Mouse (Mus musculus) midbrain, embryonic 16.5 days (tissue): Measurements from ENCODE around the gene Surf1. TPM values are rescaled to one million over a fixed set of nuclear protein-coding genes. Genes with fewer than 3 reads are reported as not detected.
A peak's percentile ranks its signal among the peaks of the same experiment; 100 is the strongest.

Experiments used
- ATAC-seq: fragments of 200-750 bp; cut with Nextera tagmentation; 2 replicates; pipeline ENCODE4 v1.8.0; 2017; ENCODE audit warnings: moderate TSS enrichment
- H3K27ac ChIP-seq: fragments of 300-500 bp; sonication (generic); 2 replicates; pipeline ENCODE4 v1.5.1; 2014; ENCODE audit warnings: mild to moderate bottlenecking, low read length, mixed read lengths
- H3K27me3 ChIP-seq: fragments of 300-500 bp; sonication (generic); 2 replicates; pipeline ENCODE4 v1.6.1; 2014; ENCODE audit warnings: low read depth, low read length, mixed read lengths; ENCODE audit not compliant: control insufficient read depth, insufficient read depth
- H3K36me3 ChIP-seq: fragments of 300-500 bp; sonication (generic); 2 replicates; pipeline ENCODE4 v1.6.1; 2014; ENCODE audit warnings: mild to moderate bottlenecking, low read length, moderate library complexity, mixed read lengths; ENCODE audit not compliant: control insufficient read depth, insufficient read depth
- H3K4me1 ChIP-seq: fragments of 300-500 bp; sonication (generic); 2 replicates; pipeline ENCODE4 v1.6.1; 2014; ENCODE audit warnings: mild to moderate bottlenecking, low read length, mixed read lengths; ENCODE audit not compliant: control insufficient read depth, insufficient read depth
- H3K4me2 ChIP-seq: fragments of 300-500 bp; sonication (generic); 2 replicates; pipeline ENCODE4 v1.6.1; 2014; ENCODE audit warnings: mild to moderate bottlenecking, low read length, mixed read lengths
- H3K4me3 ChIP-seq: fragments of 300-500 bp; sonication (generic); 2 replicates; pipeline ENCODE4 v1.5.1; 2014; ENCODE audit warnings: low read depth, mild to moderate bottlenecking, low read length, moderate library complexity, mixed read lengths
- H3K9ac ChIP-seq: fragments of 300-500 bp; sonication (generic); 2 replicates; pipeline ENCODE4 v1.6.1; 2014; ENCODE audit warnings: low read depth, low read length, mixed read lengths
- H3K9me3 ChIP-seq: fragments of 300-500 bp; sonication (generic); replicated peaks from 2 replicates; pipeline ENCODE4 v1.6.1; 2014; ENCODE audit warnings: mild to moderate bottlenecking, low read length, mixed read lengths; ENCODE audit not compliant: control insufficient read depth, poor library complexity, severe bottlenecking
- WGBS: fragments of 180-500 bp; shearing (Covaris S2); extraction: QIAGEN DNeasy Blood & Tissue Kit; methylation state at CpG from one replicate; pipeline ENCODE4 v1.1.7; 2014; 5-methylcytosine and 5-hydroxymethylcytosine counted together
- polyA plus RNA-seq: library from polyadenylated mRNA; unstranded; fragments of >200 nt; fragmentation: Nextera tagmentation; extraction: Ambion mirVana; gene quantifications from 2 replicates; pipeline ENCODE4 v1.2.1, GENCODE M21; 2015

The Surf1 gene
- polyA plus RNA-seq, 1 experiment from 2014 or later, result 97.5 TPM

- no peak overlapping the region for H3K9ac ChIP-seq
- H3K27ac ChIP-seq, result no peak overlapping the region
- H3K9me3 ChIP-seq, result no peaks in the 10 kb centered on the region
- no peak overlapping the region for H3K4me2 ChIP-seq
- H3K36me3 ChIP-seq, result peaks cover 27% of the 10 kb centered on the region
- peaks cover 44% of the 10 kb centered on the region for H3K4me1 ChIP-seq
- 86% methylated on average over 17 of the region's 17 CpGs for WGBS
- no peaks in the 10 kb centered on the region for H3K27me3 ChIP-seq
- no peak for ATAC-seq
- H3K4me3 ChIP-seq, result no peak overlapping the region
These were observed 2.7 kb downstream of the Surf1 start for GRCm38 (mm10) chr2:26913416-26914147.

- H3K27me3 ChIP-seq, result no peaks in the 10 kb centered on the region
- H3K27ac ChIP-seq, result no peak overlapping the region
- peaks cover 33% of the 10 kb centered on the region for H3K36me3 ChIP-seq
- ATAC-seq, result no peak
- peak overlapping the region; percentile 93; the same call in 1 of the 2 replicates for H3K9ac ChIP-seq
- peaks cover 40% of the 10 kb centered on the region for H3K4me1 ChIP-seq
- H3K4me3 ChIP-seq, result peak overlapping the region; percentile 84
- peak overlapping the region; percentile 99 for H3K4me2 ChIP-seq
- H3K9me3 ChIP-seq, result no peaks in the 10 kb centered on the region
- 74% methylated on average over 5 of the region's 5 CpGs for WGBS
These were observed 4.0 kb downstream of the Surf1 start for GRCm38 (mm10) chr2:26912253-26912770.

GRCm38 (mm10) chr2:26910994-26911765 lies 5.2 kb downstream of the Surf1 start:
- Histone ChIP-seq H3K36me3 (peaks cover 42% of the 10 kb centered on the region), H3K9ac (peak overlapping the region; percentile 93), H3K4me1 (peaks cover 35% of the 10 kb centered on the region), H3K27me3 (no peaks in the 10 kb centered on the region), H3K4me2 (peak overlapping the region; percentile 99), H3K4me3 (peak overlapping the region; percentile 84), H3K27ac (peak overlapping the region; percentile 93), H3K9me3 (no peaks in the 10 kb centered on the region)
- WGBS, result under 1% methylated on average over 33 of the region's 37 CpGs
- peak; percentile 69 for ATAC-seq

- no peaks in the 10 kb centered on the region for H3K9me3 ChIP-seq
- H3K9ac ChIP-seq, result peak within 1 kb of the TSS; percentile 93
- peak within 1 kb of the TSS; percentile 99 for H3K4me2 ChIP-seq
- WGBS, result under 1% methylated on average over 74 of the region's 74 CpGs
- peak within 1 kb of the TSS; percentile 93 for H3K27ac ChIP-seq
- no peaks in the 10 kb centered on the region for H3K27me3 ChIP-seq
- H3K4me1 ChIP-seq, result peaks cover 31% of the 10 kb centered on the region
- ATAC-seq, result peak; percentile 93
- H3K4me3 ChIP-seq, result peak within 1 kb of the TSS; percentile 84
- peaks cover 46% of the 10 kb centered on the region for H3K36me3 ChIP-seq
These were observed 6.0 kb downstream of the Surf1 start, which contains the start of the genes Med22 and Rpl7a for GRCm38 (mm10) chr2:26910124-26910993. Gene Med22, minus strand, starts transcription at chr2:26910677. Gene Rpl7a, plus strand, starts transcription at chr2:26910764.

GRCm38 (mm10) chr2:26909387-26909784 lies 6.9 kb downstream of the Surf1 start:
- peaks cover 46% of the 10 kb centered on the region for H3K36me3 ChIP-seq
- peak overlapping the region; percentile 90 for H3K9ac ChIP-seq
- H3K27me3 ChIP-seq, result no peaks in the 10 kb centered on the region
- H3K4me3 ChIP-seq, result peak overlapping the region; percentile 84
- no peak for ATAC-seq
- H3K9me3 ChIP-seq, result no peaks in the 10 kb centered on the region
- H3K4me1 ChIP-seq, result peaks cover 26% of the 10 kb centered on the region
- H3K27ac ChIP-seq, result peak overlapping the region; percentile 93; the same call in 1 of the 2 replicates
- H3K4me2 ChIP-seq, result peak overlapping the region; percentile 78

- Histone ChIP-seq H3K27me3 (no peaks in the 10 kb centered on the region), H3K9ac (peak overlapping the region; percentile 59), H3K9me3 (no peaks in the 10 kb centered on the region), H3K4me3 (peak overlapping the region; percentile 84; the same call in 1 of the 2 replicates), H3K4me1 (peaks cover 27% of the 10 kb centered on the region), H3K27ac (no peak overlapping the region), H3K36me3 (peaks cover 41% of the 10 kb centered on the region), H3K4me2 (peak overlapping the region; percentile 78)
- no peak for ATAC-seq
- WGBS, result 89% methylated on average over 18 of the region's 18 CpGs
These were observed 7.5 kb downstream of the Surf1 start for GRCm38 (mm10) chr2:26908710-26909386.

- no peak overlapping the region for H3K4me2 ChIP-seq
- no peaks in the 10 kb centered on the region for H3K27me3 ChIP-seq
- H3K27ac ChIP-seq, result no peak overlapping the region
- WGBS, result 54% methylated on average over 4 of the region's 4 CpGs
- H3K36me3 ChIP-seq, result peaks cover 24% of the 10 kb centered on the region
- no peak overlapping the region for H3K4me3 ChIP-seq
- H3K4me1 ChIP-seq, result peaks cover 30% of the 10 kb centered on the region
- ATAC-seq, result no peak
- no peak overlapping the region for H3K9ac ChIP-seq
- H3K9me3 ChIP-seq, result no peaks in the 10 kb centered on the region
These were observed 9.2 kb downstream of the Surf1 start for GRCm38 (mm10) chr2:26907109-26907508.

GRCm38 (mm10) chr2:26906431-26906830 lies 9.9 kb downstream of the Surf1 start:
- Histone ChIP-seq H3K27ac (no peak overlapping the region), H3K4me3 (no peak overlapping the region), H3K4me2 (no peak overlapping the region), H3K9me3 (no peaks in the 10 kb centered on the region), H3K4me1 (peaks cover 30% of the 10 kb centered on the region), H3K36me3 (peaks cover 21% of the 10 kb centered on the region), H3K27me3 (no peaks in the 10 kb centered on the region), H3K9ac (no peak overlapping the region)
- WGBS, result 92% methylated on average over 3 of the region's 3 CpGs
- no peak for ATAC-seq
